Mouse (Mus musculus): ENCODE measurements around the gene Flrt3. TPM values are rescaled to one million over a fixed set of nuclear protein-coding genes. Genes with fewer than 3 reads are reported as not detected.

Flrt3 gene
- polyA plus RNA-seq, 1 experiment from 2014 or later: 39.5 TPM

- Histone ChIP-seq H3K27ac (ENCODE audit: low read length) (no peak overlapping the region), H3K9me3 (ENCODE audit: low read length) (no peaks in the 10 kb centered on the region), H3K4me3 (ENCODE audit: low read depth, low read length) (no peak overlapping the region), H3K4me1 (ENCODE audit: insufficient read depth, low read depth, low read length) (peaks cover 4% of the 10 kb centered on the region; the same call in 1 of the 2 replicates), H3K36me3 (ENCODE audit: insufficient read depth, low read length) (no peaks in the 10 kb centered on the region), H3K4me2 (replicated peaks; ENCODE audit: low read depth, low read length) (no peak overlapping the region), H3K27me3 (replicated peaks; ENCODE audit: insufficient read depth, low read length) (no peaks in the 10 kb centered on the region), H3K9ac (replicated peaks; ENCODE audit: low read depth) (no peak overlapping the region)
- DNase-seq (ENCODE audit: low spot score): no peak
- TF ChIP-seq EP300 (IDR thresholded peaks at IDR 0.05) (no peak), CTCF (IDR thresholded peaks at IDR 0.05) (no peak)
- no peak for ATAC-seq
- 53% methylated on average over 7 of the region's 7 CpGs for WGBS
Measured at GRCm38 (mm10) chr2:140666846-140667245, 4.4 kb downstream of the Flrt3 start.

GRCm38 (mm10) chr2:140664381-140664780 lies 6.9 kb downstream of the Flrt3 start:
- ATAC-seq (no peak), DNase-seq (ENCODE audit: low spot score) (no peak)
- H3K4me3 ChIP-seq (ENCODE audit: low read depth, low read length): no peak overlapping the region
- no peak overlapping the region for H3K9ac ChIP-seq (replicated peaks; ENCODE audit: low read depth)
- no peak for TF ChIP-seq EP300 (IDR thresholded peaks at IDR 0.05)
- no peak for TF ChIP-seq CTCF (IDR thresholded peaks at IDR 0.05)
- H3K4me2 ChIP-seq (replicated peaks; ENCODE audit: low read depth, low read length): no peak overlapping the region
- H3K4me1 ChIP-seq (ENCODE audit: insufficient read depth, low read depth, low read length): no peaks in the 10 kb centered on the region
- H3K27me3 ChIP-seq (replicated peaks; ENCODE audit: insufficient read depth, low read length): no peaks in the 10 kb centered on the region
- H3K27ac ChIP-seq (ENCODE audit: low read length): no peak overlapping the region
- WGBS: 91% methylated on average over 4 of the region's 4 CpGs
- no peaks in the 10 kb centered on the region for H3K36me3 ChIP-seq (ENCODE audit: insufficient read depth, low read length)
- H3K9me3 ChIP-seq (ENCODE audit: low read length): no peaks in the 10 kb centered on the region

- Histone ChIP-seq H3K4me3 (ENCODE audit: low read depth, low read length) (no peak overlapping the region), H3K4me2 (replicated peaks; ENCODE audit: low read depth, low read length) (no peak overlapping the region), H3K36me3 (ENCODE audit: insufficient read depth, low read length) (no peaks in the 10 kb centered on the region), H3K27me3 (replicated peaks; ENCODE audit: insufficient read depth, low read length) (no peaks in the 10 kb centered on the region), H3K9me3 (ENCODE audit: low read length) (no peaks in the 10 kb centered on the region), H3K4me1 (ENCODE audit: insufficient read depth, low read depth, low read length) (no peaks in the 10 kb centered on the region), H3K9ac (replicated peaks; ENCODE audit: low read depth) (no peak overlapping the region), H3K27ac (ENCODE audit: low read length) (no peak overlapping the region)
- 61% methylated on average over 5 of the region's 5 CpGs for WGBS
- DNase-seq (ENCODE audit: low spot score) (no peak), ATAC-seq (no peak)
- TF ChIP-seq EP300 (IDR thresholded peaks at IDR 0.05) (no peak), CTCF (IDR thresholded peaks at IDR 0.05) (no peak)
Measured at GRCm38 (mm10) chr2:140662673-140663072, 8.6 kb downstream of the Flrt3 start.

GRCm38 (mm10) chr2:140653978-140654377 lies 17.3 kb downstream of the Flrt3 start:
- DNase-seq (ENCODE audit: low spot score) (no peak), ATAC-seq (no peak)
- no peak overlapping the region for H3K9ac ChIP-seq (replicated peaks; ENCODE audit: low read depth)
- H3K4me2 ChIP-seq (replicated peaks; ENCODE audit: low read depth, low read length): no peak overlapping the region
- H3K27ac ChIP-seq (ENCODE audit: low read length): no peak overlapping the region
- no peaks in the 10 kb centered on the region for H3K9me3 ChIP-seq (ENCODE audit: low read length)
- no peaks in the 10 kb centered on the region for H3K27me3 ChIP-seq (replicated peaks; ENCODE audit: insufficient read depth, low read length)
- H3K36me3 ChIP-seq (ENCODE audit: insufficient read depth, low read length): no peaks in the 10 kb centered on the region
- H3K4me3 ChIP-seq (ENCODE audit: low read depth, low read length): no peak overlapping the region
- WGBS: 82% methylated on average over 2 of the region's 2 CpGs
- no peaks in the 10 kb centered on the region for H3K4me1 ChIP-seq (ENCODE audit: insufficient read depth, low read depth, low read length)
- TF ChIP-seq EP300 (IDR thresholded peaks at IDR 0.05) (no peak), CTCF (IDR thresholded peaks at IDR 0.05) (no peak)

GRCm38 (mm10) chr2:140653481-140653880 lies 17.8 kb downstream of the Flrt3 start:
- Histone ChIP-seq H3K4me3 (ENCODE audit: low read depth, low read length) (no peak overlapping the region), H3K27me3 (replicated peaks; ENCODE audit: insufficient read depth, low read length) (no peaks in the 10 kb centered on the region), H3K4me2 (replicated peaks; ENCODE audit: low read depth, low read length) (no peak overlapping the region), H3K4me1 (ENCODE audit: insufficient read depth, low read depth, low read length) (no peaks in the 10 kb centered on the region), H3K9me3 (ENCODE audit: low read length) (no peaks in the 10 kb centered on the region), H3K9ac (replicated peaks; ENCODE audit: low read depth) (no peak overlapping the region), H3K36me3 (ENCODE audit: insufficient read depth, low read length) (no peaks in the 10 kb centered on the region), H3K27ac (ENCODE audit: low read length) (no peak overlapping the region)
- TF ChIP-seq CTCF (IDR thresholded peaks at IDR 0.05) (no peak), EP300 (IDR thresholded peaks at IDR 0.05) (no peak)
- ATAC-seq: no peak
- no peak for DNase-seq (ENCODE audit: low spot score)

- 28% methylated on average over 2 of the region's 2 CpGs for whole genome bisulfite sequencing
- Histone ChIP-seq H3K27me3 (replicated peaks; ENCODE audit: insufficient read depth, low read length) (no peaks in the 10 kb centered on the region), H3K36me3 (ENCODE audit: insufficient read depth, low read length) (no peaks in the 10 kb centered on the region), H3K27ac (ENCODE audit: low read length) (peak overlapping the region; percentile 1; the same call in 1 of the 2 replicates), H3K9me3 (ENCODE audit: low read length) (no peaks in the 10 kb centered on the region), H3K4me3 (ENCODE audit: low read depth, low read length) (no peak overlapping the region), H3K4me2 (replicated peaks; ENCODE audit: low read depth, low read length) (no peak overlapping the region), H3K4me1 (ENCODE audit: insufficient read depth, low read depth, low read length) (no peaks in the 10 kb centered on the region), H3K9ac (replicated peaks; ENCODE audit: low read depth) (no peak overlapping the region)
- peak; percentile 71 for DNase-seq (ENCODE audit: low spot score)
- TF ChIP-seq EP300 (IDR thresholded peaks at IDR 0.05): peak; percentile 92
- no peak for TF ChIP-seq CTCF (IDR thresholded peaks at IDR 0.05)
- peak; percentile 94 for ATAC-seq
Measured at GRCm38 (mm10) chr2:140621730-140622337, 49.4 kb downstream of the Flrt3 start.

- ATAC-seq (no peak), DNase-seq (ENCODE audit: low spot score) (no peak)
- H3K4me2 ChIP-seq (replicated peaks; ENCODE audit: low read depth, low read length): no peak overlapping the region
- H3K27ac ChIP-seq (ENCODE audit: low read length): no peak overlapping the region
- H3K9ac ChIP-seq (replicated peaks; ENCODE audit: low read depth): no peak overlapping the region
- TF ChIP-seq EP300 (IDR thresholded peaks at IDR 0.05) (no peak), CTCF (IDR thresholded peaks at IDR 0.05) (no peak)
- no peak overlapping the region for H3K4me3 ChIP-seq (ENCODE audit: low read depth, low read length)
- no peaks in the 10 kb centered on the region for H3K4me1 ChIP-seq (ENCODE audit: insufficient read depth, low read depth, low read length)
- WGBS: 89% methylated on average over 2 of the region's 2 CpGs
- no peaks in the 10 kb centered on the region for H3K36me3 ChIP-seq (ENCODE audit: insufficient read depth, low read length)
- no peaks in the 10 kb centered on the region for H3K9me3 ChIP-seq (ENCODE audit: low read length)
- H3K27me3 ChIP-seq (replicated peaks; ENCODE audit: insufficient read depth, low read length): no peaks in the 10 kb centered on the region
Measured at GRCm38 (mm10) chr2:140615451-140615850, 55.8 kb downstream of the Flrt3 start.

Measured in lung, postnatal 0 days (tissue).